Mouse (Mus musculus) bone marrow, adult 2 months (tissue): ENCODE results near the gene Ccdc59.

ENCODE experiments used
- CTCF ChIP-seq: fragments of 200-500 bp; IDR thresholded peaks from 2 replicates; pipeline ENCODE4 v1.5.1; 2011; ENCODE audit warnings: low read length, control low read depth; ENCODE audit not compliant: control insufficient read depth, insufficient read depth
- POLR2A ChIP-seq: fragments of 200-500 bp; IDR thresholded peaks from 2 replicates; pipeline ENCODE4 v1.6.1; 2011; ENCODE audit warnings: low read depth, mild to moderate bottlenecking, control low read depth, low read length, borderline replicate concordance; ENCODE audit not compliant: control insufficient read depth

- TF ChIP-seq CTCF (no peak), POLR2A (no peak)
Observed at GRCm38 (mm10) chr10:105806259-105807010, 34.4 kb upstream of the Ccdc59 start.
